Mouse (Mus musculus) forebrain, embryonic 13.5 days (tissue): ENCODE data around the gene Psma6. TPM values are rescaled to one million over a fixed set of nuclear protein-coding genes. Genes with fewer than 3 reads are reported as not detected.
"Not testable (repeated sequence)": the region's sequence is repeated elsewhere in the genome, so short reads cannot be mapped to it uniquely, and the experiment has no call there.

ENCODE experiments used
- ATAC-seq: fragments of 200-750 bp; cut with Nextera tagmentation; 2 replicates; pipeline ENCODE4 v1.8.0; 2017
- H3K27ac ChIP-seq: fragments of 300-500 bp; sonication (generic); 2 replicates; pipeline ENCODE4 v1.5.1; 2015; ENCODE audit warnings: inconsistent platforms, mild to moderate bottlenecking, moderate library complexity
- H3K27me3 ChIP-seq: fragments of 300-500 bp; sonication (generic); 2 replicates; pipeline ENCODE4 v1.6.1; 2015; ENCODE audit warnings: mild to moderate bottlenecking, inconsistent platforms
- H3K36me3 ChIP-seq: fragments of 300-500 bp; sonication (generic); 2 replicates; pipeline ENCODE4 v1.6.1; 2015; ENCODE audit warnings: mild to moderate bottlenecking, inconsistent platforms; ENCODE audit not compliant: poor library complexity, severe bottlenecking
- H3K4me1 ChIP-seq: fragments of 300-500 bp; sonication (generic); 2 replicates; pipeline ENCODE4 v1.6.1; 2015; ENCODE audit warnings: inconsistent platforms
- H3K4me2 ChIP-seq: fragments of 300-500 bp; sonication (generic); 2 replicates; pipeline ENCODE4 v1.6.1; 2015; ENCODE audit warnings: inconsistent platforms, mild to moderate bottlenecking, moderate library complexity
- H3K4me3 ChIP-seq: fragments of 300-500 bp; sonication (generic); 2 replicates; pipeline ENCODE4 v1.5.1; 2015; ENCODE audit warnings: mild to moderate bottlenecking, inconsistent platforms
- H3K9ac ChIP-seq: fragments of 300-500 bp; sonication (generic); 2 replicates; pipeline ENCODE4 v1.6.1; 2015; ENCODE audit warnings: mild to moderate bottlenecking, inconsistent platforms
- H3K9me3 ChIP-seq: fragments of 300-500 bp; sonication (generic); replicated peaks from 2 replicates; pipeline ENCODE4 v1.6.1; 2016; ENCODE audit warnings: inconsistent platforms
- WGBS: fragments of 180-500 bp; shearing (Covaris S2); methylation state at CpG from one replicate; pipeline ENCODE4 v1.1.7; 2015; 5-methylcytosine and 5-hydroxymethylcytosine counted together
- polyA plus RNA-seq: library from polyadenylated mRNA; unstranded; fragments of >200 nt; fragmentation: Nextera tagmentation; extraction: Ambion mirVana; gene quantifications from 2 replicates; pipeline ENCODE4 v1.2.1, GENCODE M21; 2015

The Psma6 gene
- polyA plus RNA-seq, 1 experiment from 2014 or later = 510 TPM

- ATAC-seq = no peak
- WGBS = 66% methylated on average over 6 of the region's 6 CpGs
- no peak overlapping the region for H3K4me3 ChIP-seq
- H3K36me3 ChIP-seq = no peaks in the 10 kb centered on the region; the same call in 1 of the 2 replicates
- no peaks in the 10 kb centered on the region for H3K4me1 ChIP-seq
- H3K4me2 ChIP-seq = no peak overlapping the region
- H3K9ac ChIP-seq = no peak overlapping the region
- no peaks in the 10 kb centered on the region for H3K9me3 ChIP-seq
- H3K27ac ChIP-seq = no peak overlapping the region
- no peaks in the 10 kb centered on the region for H3K27me3 ChIP-seq
These were observed 6.4 kb upstream of the Psma6 start for GRCm38 (mm10) chr12:55377610-55377980.

- H3K27me3 ChIP-seq = no peaks in the 10 kb centered on the region
- no peak overlapping the region for H3K9ac ChIP-seq
- no peak overlapping the region for H3K27ac ChIP-seq
- WGBS = 97% methylated on average over 3 of the region's 3 CpGs
- H3K4me3 ChIP-seq = no peak overlapping the region
- peaks cover 7% of the 10 kb centered on the region for H3K4me1 ChIP-seq
- no peak for ATAC-seq
- no peak overlapping the region for H3K4me2 ChIP-seq
- no peaks in the 10 kb centered on the region; the same call in 1 of the 2 replicates for H3K36me3 ChIP-seq
- no peaks in the 10 kb centered on the region for H3K9me3 ChIP-seq
These were observed 804 bp downstream of the Psma6 start for GRCm38 (mm10) chr12:55384826-55385225.

- 13% methylated on average over 6 of the region's 6 CpGs for WGBS
- Histone ChIP-seq H3K4me2 (no peak overlapping the region), H3K9ac (no peak overlapping the region), H3K27ac (no peak overlapping the region), H3K4me1 (peaks cover 7% of the 10 kb centered on the region), H3K27me3 (no peaks in the 10 kb centered on the region), H3K36me3 (no peaks in the 10 kb centered on the region; the same call in 1 of the 2 replicates), H3K9me3 (no peaks in the 10 kb centered on the region), H3K4me3 (no peak overlapping the region)
- ATAC-seq = no peak
These were observed 1.9 kb downstream of the Psma6 start for GRCm38 (mm10) chr12:55385931-55386330.

- no peak overlapping the region for H3K4me3 ChIP-seq
- H3K4me1 ChIP-seq = peaks cover 7% of the 10 kb centered on the region
- H3K4me2 ChIP-seq = no peak overlapping the region
- no peak overlapping the region for H3K9ac ChIP-seq
- no peaks in the 10 kb centered on the region for H3K27me3 ChIP-seq
- H3K9me3 ChIP-seq = no peaks in the 10 kb centered on the region
- H3K27ac ChIP-seq = no peak overlapping the region
- no peak for ATAC-seq
- H3K36me3 ChIP-seq = no peaks in the 10 kb centered on the region; the same call in 1 of the 2 replicates
- WGBS = 56% methylated on average over 9 of the region's 9 CpGs
These were observed 2.4 kb downstream of the Psma6 start for GRCm38 (mm10) chr12:55386456-55386855.

- Histone ChIP-seq H3K4me3 (no peak overlapping the region), H3K36me3 (no peaks in the 10 kb centered on the region; the same call in 1 of the 2 replicates), H3K27me3 (no peaks in the 10 kb centered on the region), H3K9me3 (no peaks in the 10 kb centered on the region), H3K4me2 (no peak overlapping the region), H3K4me1 (peaks cover 7% of the 10 kb centered on the region), H3K9ac (no peak overlapping the region), H3K27ac (no peak overlapping the region)
- ATAC-seq = no peak
- WGBS = 87% methylated on average over 7 of the region's 7 CpGs
These were observed 3.2 kb downstream of the Psma6 start for GRCm38 (mm10) chr12:55387083-55387787.

GRCm38 (mm10) chr12:55387788-55388465, 3.9 kb downstream of the Psma6 start:
- Histone ChIP-seq H3K4me3 (no peak overlapping the region), H3K9ac (no peak overlapping the region), H3K9me3 (no peaks in the 10 kb centered on the region), H3K4me2 (no peak overlapping the region), H3K4me1 (peaks cover 7% of the 10 kb centered on the region), H3K36me3 (no peaks in the 10 kb centered on the region), H3K27ac (no peak overlapping the region), H3K27me3 (no peaks in the 10 kb centered on the region)
- no peak for ATAC-seq
- 75% methylated on average over 11 of the region's 11 CpGs for WGBS

GRCm38 (mm10) chr12:55388478-55388877, 4.5 kb downstream of the Psma6 start:
- Histone ChIP-seq H3K4me2 (no peak overlapping the region), H3K9ac (no peak overlapping the region), H3K9me3 (no peaks in the 10 kb centered on the region), H3K36me3 (no peaks in the 10 kb centered on the region), H3K4me1 (peaks cover 7% of the 10 kb centered on the region), H3K27me3 (no peaks in the 10 kb centered on the region), H3K4me3 (no peak overlapping the region), H3K27ac (no peak overlapping the region)
- 72% methylated on average over 6 of the region's 6 CpGs for WGBS
- no peak for ATAC-seq

GRCm38 (mm10) chr12:55389132-55390081, 5.4 kb downstream of the Psma6 start:
- Histone ChIP-seq H3K27ac (no peak overlapping the region), H3K9ac (no peak overlapping the region), H3K4me1 (peaks cover 7% of the 10 kb centered on the region), H3K9me3 (no peaks in the 10 kb centered on the region), H3K4me2 (no peak overlapping the region), H3K36me3 (no peaks in the 10 kb centered on the region), H3K4me3 (no peak overlapping the region), H3K27me3 (no peaks in the 10 kb centered on the region)
- ATAC-seq = no peak
- WGBS = 82% methylated on average over 17 of the region's 17 CpGs

- H3K36me3 ChIP-seq = no peaks in the 10 kb centered on the region
- H3K27me3 ChIP-seq = no peaks in the 10 kb centered on the region
- H3K4me3 ChIP-seq = no peak overlapping the region
- no peak overlapping the region for H3K27ac ChIP-seq
- H3K4me2 ChIP-seq = no peak overlapping the region
- H3K9me3 ChIP-seq = no peaks in the 10 kb centered on the region
- no peak overlapping the region for H3K9ac ChIP-seq
- ATAC-seq = no peak
- H3K4me1 ChIP-seq = no peaks in the 10 kb centered on the region
These were observed 8.1 kb downstream of the Psma6 start for GRCm38 (mm10) chr12:55392120-55392519.

GRCm38 (mm10) chr12:55392733-55393577, 8.9 kb downstream of the Psma6 start:
- Histone ChIP-seq H3K36me3 (no peaks in the 10 kb centered on the region), H3K4me3 (no peak overlapping the region), H3K9me3 (no peaks in the 10 kb centered on the region), H3K4me1 (peaks cover 4% of the 10 kb centered on the region), H3K27me3 (no peaks in the 10 kb centered on the region), H3K4me2 (no peak overlapping the region), H3K27ac (no peak overlapping the region), H3K9ac (no peak overlapping the region)
- ATAC-seq = no peak
- 87% methylated on average over 11 of the region's 11 CpGs for WGBS

GRCm38 (mm10) chr12:55395601-55396000, 11.6 kb downstream of the Psma6 start:
- not testable (repeated sequence) for H3K36me3 ChIP-seq, H3K9me3 ChIP-seq, H3K4me3 ChIP-seq, ATAC-seq, H3K4me2 ChIP-seq, H3K27ac ChIP-seq, H3K27me3 ChIP-seq, H3K9ac ChIP-seq
- WGBS = 93% methylated on average over 14 of the region's 14 CpGs
- peaks cover 15% of the 10 kb centered on the region for H3K4me1 ChIP-seq
